In genomic region chr6:87312761-87313160, GRCm38 (mm10) we compare ENCODE assay signal across 27 mouse cellular contexts. TPM values are rescaled to one million over a fixed set of nuclear protein-coding genes. Genes with fewer than 3 reads are reported as not detected.
A peak's percentile ranks its signal among the peaks of the same experiment; 100 is the strongest.
DNase-seq lines count a peak whose midpoint lies in the region; ATAC-seq and TF ChIP-seq lines count a peak whose summit lies in the region.
"Had no signal": no experiment of that assay in that cellular context is flagged by ENCODE, and none has a peak within 500 bp of the region (broad histone marks: within the 10 kb centered on the region; RNA-seq: fewer than 3 reads in every experiment).

No protein-coding gene starts in this region.

- no peak overlapping the region for H3K4me3 ChIP-seq in hindbrain, postnatal 0 days (ENCODE audit: low read length)
- no peak overlapping the region for H3K4me3 ChIP-seq in hindbrain, embryonic 13.5 days
- H3K4me3 ChIP-seq in midbrain, postnatal 0 days (ENCODE audit: low read depth, low read length) = no peak overlapping the region
- H3K4me3 ChIP-seq in midbrain, embryonic 14.5 days (replicated peaks; ENCODE audit: low read depth, low read length) = no peak overlapping the region
- H3K4me3 ChIP-seq: embryonic facial prominence, embryonic 13.5 days; embryonic facial prominence, embryonic 15.5 days; erythroblast, embryonic 14.5 days; forebrain, embryonic 10.5 days; forebrain, embryonic 12.5 days had no signal

- 0 out of 2 replicates have a peak, but pooled peaks cover 8% of the 10 kb centered on the region for H3K36me3 ChIP-seq in hindbrain, postnatal 0 days (ENCODE audit: insufficient read depth, low read length)
- H3K36me3 ChIP-seq in hindbrain, embryonic 13.5 days = peaks cover 18% of the 10 kb centered on the region
- H3K36me3 ChIP-seq in midbrain, postnatal 0 days (ENCODE audit: insufficient read depth, low read length) = no peaks in the 10 kb centered on the region
- H3K36me3 ChIP-seq in midbrain, embryonic 14.5 days (ENCODE audit: control insufficient read depth, insufficient read depth, low read length) = no peaks in the 10 kb centered on the region

- no peak overlapping the region for H3K9ac ChIP-seq in hindbrain, postnatal 0 days (replicated peaks; ENCODE audit: low read length)
- H3K9ac ChIP-seq in hindbrain, embryonic 13.5 days = no peak overlapping the region
- H3K9ac ChIP-seq in midbrain, postnatal 0 days (replicated peaks; ENCODE audit: low read length, poor library complexity, severe bottlenecking) = no peak overlapping the region
- H3K9ac ChIP-seq in midbrain, embryonic 14.5 days (replicated peaks; ENCODE audit: low read length) = no peak overlapping the region
- H3K9ac ChIP-seq: embryonic facial prominence, embryonic 13.5 days; embryonic facial prominence, embryonic 15.5 days; forebrain, embryonic 12.5 days had no signal

- ATAC-seq in cerebellum, adult (ENCODE audit: insufficient number of reproducible peaks, low FRiP score, low TSS enrichment) = no peak
- ATAC-seq in hindbrain, postnatal 0 days = no peak
- ATAC-seq in hindbrain, embryonic 13.5 days (ENCODE audit: low FRiP score) = no peak
- no peak for ATAC-seq in midbrain, postnatal 0 days (ENCODE audit: low FRiP score)
- no peak for ATAC-seq in midbrain, embryonic 14.5 days (ENCODE audit: low FRiP score, low TSS enrichment)
- ATAC-seq: forebrain, embryonic 14.5 days; forebrain, embryonic 16.5 days had no signal

- no peaks in the 10 kb centered on the region for H3K9me3 ChIP-seq in hindbrain, postnatal 0 days (ENCODE audit: low read length)
- H3K9me3 ChIP-seq in hindbrain, embryonic 13.5 days = no peaks in the 10 kb centered on the region
- H3K9me3 ChIP-seq in midbrain, postnatal 0 days (ENCODE audit: low read length) = no peaks in the 10 kb centered on the region
- H3K9me3 ChIP-seq in midbrain, embryonic 14.5 days (ENCODE audit: control insufficient read depth, low read length) = no peaks in the 10 kb centered on the region
- H3K9me3 ChIP-seq: embryonic facial prominence, embryonic 13.5 days; embryonic facial prominence, embryonic 15.5 days; forebrain, embryonic 10.5 days; forebrain, embryonic 12.5 days had no signal

- DNase-seq in cerebellum, postnatal 14 days = peak; percentile 38 to 63
- peak; percentile 25 for DNase-seq in hindbrain, postnatal 0 days (ENCODE audit: low spot score)
- peak; percentile 10 for DNase-seq in midbrain, postnatal 0 days (ENCODE audit: low spot score)
- no peak for DNase-seq in midbrain, embryonic 14.5 days
- DNase-seq: adrenal gland, adult 2 months; adrenal gland, postnatal 10 days; adrenal gland, postnatal 25 days; cerebellum, adult 11-12 months; cerebellum, adult 2 months; cerebellum, adult 9-11 months; cerebellum, postnatal 36 days; embryo, embryonic 11 days had no signal

- H3K27ac ChIP-seq in hindbrain, postnatal 0 days = no peak overlapping the region
- H3K27ac ChIP-seq in hindbrain, embryonic 13.5 days = no peak overlapping the region
- H3K27ac ChIP-seq in midbrain, postnatal 0 days (ENCODE audit: low read depth, low read length) = no peak overlapping the region
- no peak overlapping the region for H3K27ac ChIP-seq in midbrain, embryonic 14.5 days (replicated peaks; ENCODE audit: low read depth, low read length)
- H3K27ac ChIP-seq: embryonic facial prominence, embryonic 13.5 days; embryonic facial prominence, embryonic 15.5 days; forebrain, embryonic 10.5 days; forebrain, embryonic 12.5 days had no signal

- H3K27me3 ChIP-seq in hindbrain, postnatal 0 days (ENCODE audit: insufficient read depth, low read length) = no peaks in the 10 kb centered on the region
- no peaks in the 10 kb centered on the region for H3K27me3 ChIP-seq in hindbrain, embryonic 13.5 days
- no peaks in the 10 kb centered on the region for H3K27me3 ChIP-seq in midbrain, postnatal 0 days (ENCODE audit: insufficient read depth, low read length)
- no peaks in the 10 kb centered on the region for H3K27me3 ChIP-seq in midbrain, embryonic 14.5 days (ENCODE audit: control insufficient read depth, insufficient read depth, low read length)
- H3K27me3 ChIP-seq: embryonic facial prominence, embryonic 13.5 days; embryonic facial prominence, embryonic 15.5 days; forebrain, embryonic 12.5 days had no signal

- no peak for TF ChIP-seq CTCF in hindbrain, postnatal 0 days (IDR thresholded peaks at IDR 0.05; ENCODE audit: low read depth)
- TF ChIP-seq CTCF in midbrain, postnatal 0 days (IDR thresholded peaks at IDR 0.05) = no peak

- H3K4me2 ChIP-seq in hindbrain, postnatal 0 days (ENCODE audit: low read depth, low read length) = no peak overlapping the region
- no peak overlapping the region for H3K4me2 ChIP-seq in hindbrain, embryonic 13.5 days
- no peak overlapping the region for H3K4me2 ChIP-seq in midbrain, postnatal 0 days (ENCODE audit: low read depth, low read length, poor library complexity, severe bottlenecking)
- no peak overlapping the region for H3K4me2 ChIP-seq in midbrain, embryonic 14.5 days (ENCODE audit: low read length)
- H3K4me2 ChIP-seq: embryonic facial prominence, embryonic 13.5 days; embryonic facial prominence, embryonic 15.5 days; forebrain, embryonic 12.5 days had no signal

- WGBS in hindbrain, postnatal 0 days = 46% methylated on average over 4 of the region's 4 CpGs
- 78% methylated on average over 4 of the region's 4 CpGs for whole genome bisulfite sequencing in hindbrain, embryonic 13.5 days
- 84% methylated on average over 4 of the region's 4 CpGs for WGBS in midbrain, postnatal 0 days
- WGBS in midbrain, embryonic 14.5 days = 88% methylated on average over 4 of the region's 4 CpGs

- H3K4me1 ChIP-seq in hindbrain, postnatal 0 days (ENCODE audit: insufficient read depth, low read length) = no peaks in the 10 kb centered on the region
- H3K4me1 ChIP-seq in hindbrain, embryonic 13.5 days (replicated peaks) = peaks cover 13% of the 10 kb centered on the region
- no peaks in the 10 kb centered on the region for H3K4me1 ChIP-seq in midbrain, postnatal 0 days (ENCODE audit: insufficient read depth, low read length)
- H3K4me1 ChIP-seq in midbrain, embryonic 14.5 days (ENCODE audit: control insufficient read depth, insufficient read depth, low read length) = no peaks in the 10 kb centered on the region; the same call in 1 of the 2 replicates
- H3K4me1 ChIP-seq: forebrain, embryonic 10.5 days; forebrain, embryonic 12.5 days had no signal

RNA-seq across cellular contexts. Expression of gene Antxr1, which starts 22.9 kb away (rescaled TPM):
- total RNA-seq in hindbrain, postnatal 0 days (2014; rRNA removed) = 17.9 and 24.5 TPM in 2 replicates
- 4.0 and 4.2 TPM in 2 replicates for polyA plus RNA-seq in hindbrain, postnatal 0 days (2015; fragmentation: Nextera tagmentation; extraction: Ambion mirVana)
- polyA plus RNA-seq in hindbrain, embryonic 13.5 days (2015; fragmentation: Nextera tagmentation; extraction: Ambion mirVana) = 3.5 and 3.8 TPM in 2 replicates
- total RNA-seq in midbrain, postnatal 0 days (2014; rRNA removed) = 13.1 and 17.0 TPM in 2 replicates
- 2.2 and 2.9 TPM in 2 replicates for polyA plus RNA-seq in midbrain, postnatal 0 days (2015; fragmentation: Nextera tagmentation; extraction: Ambion mirVana)
- 2.7 and 3.6 TPM in 2 replicates for polyA plus RNA-seq in midbrain, embryonic 14.5 days (2014; fragmentation: Nextera tagmentation; extraction: Ambion mirVana)
- total RNA-seq: MEL had no signal
- polyA plus RNA-seq: erythroblast, embryonic 14.5 days had no signal

RNA-seq across cellular contexts. Expression of gene Gkn1, which starts 38.0 kb away (rescaled TPM):
- total RNA-seq in hindbrain, postnatal 0 days (2014; rRNA removed) = not detected in 2 replicates
- not detected in 2 replicates for polyA plus RNA-seq in hindbrain, postnatal 0 days (2015; fragmentation: Nextera tagmentation; extraction: Ambion mirVana)
- polyA plus RNA-seq in hindbrain, embryonic 13.5 days (2015; fragmentation: Nextera tagmentation; extraction: Ambion mirVana) = not detected in 2 replicates
- not detected in 2 replicates for total RNA-seq in midbrain, postnatal 0 days (2014; rRNA removed)
- polyA plus RNA-seq in midbrain, postnatal 0 days (2015; fragmentation: Nextera tagmentation; extraction: Ambion mirVana) = not detected in 2 replicates
- polyA plus RNA-seq in midbrain, embryonic 14.5 days (2014; fragmentation: Nextera tagmentation; extraction: Ambion mirVana) = not detected in 2 replicates
- total RNA-seq: adrenal gland, adult 2 months; adrenal gland, postnatal 10 days; adrenal gland, postnatal 25 days; adrenal gland, postnatal 4 days; common myeloid progenitor, adult 5-6 weeks; ES-E14; MEL had no signal
- polyA plus RNA-seq: C2C12; embryonic facial prominence, embryonic 11.5 days; embryonic facial prominence, embryonic 13.5 days; erythroblast, embryonic 14.5 days; forebrain, embryonic 10.5 days; forebrain, embryonic 12.5 days; forebrain, embryonic 14.5 days; forebrain, embryonic 16.5 days had no signal
